Mouse (Mus musculus): ENCODE data around the gene 2200002D01Rik. TPM values are rescaled to one million over a fixed set of nuclear protein-coding genes. Genes with fewer than 3 reads are reported as not detected.

Gene 2200002D01Rik
- total and polyA plus RNA-seq, 2 experiments, result 6.9 to 7.4 TPM

DNA sequence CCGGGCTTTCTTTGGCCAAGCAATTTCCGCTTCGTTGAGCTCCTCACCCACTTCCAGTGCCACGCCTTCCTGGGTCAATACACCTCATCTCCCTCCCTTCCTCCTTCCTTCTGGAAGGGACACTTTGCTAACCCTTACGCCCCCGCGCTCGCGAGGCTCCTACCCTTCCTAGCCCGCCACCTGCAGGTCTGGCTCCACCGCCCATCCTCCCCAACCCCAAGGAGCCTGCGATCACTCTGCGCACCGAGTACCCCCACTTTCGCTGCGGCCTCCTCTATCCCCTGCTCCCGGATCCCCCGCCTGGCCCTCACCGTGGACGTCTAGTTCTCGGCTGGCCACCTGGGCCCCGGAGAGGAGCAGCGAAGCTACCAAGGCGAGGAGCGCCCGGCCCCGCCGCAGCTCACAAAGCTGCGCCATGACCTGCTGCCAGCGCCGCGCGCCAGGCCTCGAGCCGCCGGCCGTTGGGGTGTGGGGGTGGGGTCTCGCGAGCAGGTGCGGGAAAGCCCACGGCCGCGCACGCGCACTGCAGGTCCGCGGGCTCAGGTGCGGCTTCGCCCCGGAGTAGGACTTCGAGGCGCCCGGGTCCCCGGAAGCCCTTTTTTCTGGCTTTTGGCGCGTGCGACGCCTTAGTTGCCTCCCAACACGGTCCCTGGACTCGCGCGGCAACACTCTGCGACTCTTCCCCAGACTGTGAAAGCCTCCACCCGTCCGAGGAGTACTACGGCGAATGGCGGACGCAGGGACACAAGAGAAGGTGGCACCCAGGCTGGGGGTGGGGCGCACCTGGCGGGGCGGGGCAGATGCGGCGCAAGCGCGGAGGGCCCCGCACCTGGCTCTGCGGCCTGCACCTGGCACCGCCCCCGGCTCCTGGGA, 33.2 kb upstream of the 2200002D01Rik start, which contains the start of gene Spint2:
TSS of gene Spint2 (minus strand) at position 712 of the 873 bp plus-strand sequence.
- peak within 1 kb of the TSS; percentile 91 for H3K27ac ChIP-seq (replicated peaks; ENCODE audit: insufficient read depth, low read depth, low read length)
- no peaks in the 10 kb centered on the region for H3K27me3 ChIP-seq (ENCODE audit: control insufficient read depth, insufficient read depth, low read length)
- H3K79me2 ChIP-seq (ENCODE audit: control insufficient read depth, insufficient read depth, low read length), result peaks cover 8% of the 10 kb centered on the region; the same call in 1 of the 2 replicates
- peaks cover 4% of the 10 kb centered on the region; the same call in 1 of the 2 replicates for H3K4me1 ChIP-seq (ENCODE audit: control insufficient read depth, insufficient read depth, low read length)
- peak; percentile 38; the same call in 1 of the 2 replicates for TF ChIP-seq CTCF (IDR thresholded peaks at IDR 0.05; ENCODE audit: low read depth, low read length)
- TF ChIP-seq POLR2A (IDR thresholded peaks at IDR 0.05; ENCODE audit: extremely low read depth, insufficient read depth, low read length), result peak; percentile 78
- WGBS, result under 1% methylated on average over 80 of the region's 80 CpGs
- H3K4me3 ChIP-seq (ENCODE audit: insufficient read depth, low read depth, low read length), result peak within 1 kb of the TSS; percentile 96
- peak; percentile 70 for DNase-seq (ENCODE audit: extremely low read depth, low read depth, low spot score)
- H3K9ac ChIP-seq (ENCODE audit: low read depth, low read length), result peak within 1 kb of the TSS; percentile 91
- no peaks in the 10 kb centered on the region for H3K36me3 ChIP-seq (ENCODE audit: control insufficient read depth, insufficient read depth, low read length)

DNA sequence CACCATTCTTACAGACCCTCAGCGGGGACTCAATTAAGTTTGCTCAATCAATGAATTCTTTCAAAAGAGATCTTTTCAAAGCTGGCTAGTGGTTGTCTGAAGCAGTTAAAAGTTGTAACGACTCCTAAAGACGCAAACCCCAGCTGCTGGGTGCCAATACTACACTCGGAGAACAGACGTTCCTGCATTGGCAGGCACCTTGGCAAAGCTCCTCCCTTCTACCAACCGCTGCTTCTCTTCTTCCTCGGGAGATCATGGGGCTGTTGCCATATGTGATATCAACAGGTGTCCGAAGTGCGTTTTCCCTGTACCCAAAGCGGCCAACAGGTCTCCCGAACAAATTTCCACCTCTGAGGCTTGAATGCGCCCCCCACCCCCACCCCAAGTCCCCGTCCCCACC, 32.5 kb upstream of the 2200002D01Rik start:
- peak overlapping the region; percentile 8; the same call in 1 of the 2 replicates for H3K27ac ChIP-seq (replicated peaks; ENCODE audit: insufficient read depth, low read depth, low read length)
- TF ChIP-seq CTCF (IDR thresholded peaks at IDR 0.05; ENCODE audit: low read depth, low read length) (no peak), POLR2A (IDR thresholded peaks at IDR 0.05; ENCODE audit: extremely low read depth, insufficient read depth, low read length) (no peak)
- peak; percentile 58 for DNase-seq (ENCODE audit: extremely low read depth, low read depth, low spot score)
- H3K9ac ChIP-seq (ENCODE audit: low read depth, low read length), result peak overlapping the region; percentile 20; the same call in 1 of the 2 replicates
- H3K4me3 ChIP-seq (ENCODE audit: insufficient read depth, low read depth, low read length), result peak overlapping the region; percentile 96; the same call in 1 of the 2 replicates
- H3K27me3 ChIP-seq (ENCODE audit: control insufficient read depth, insufficient read depth, low read length), result no peaks in the 10 kb centered on the region
- H3K79me2 ChIP-seq (ENCODE audit: control insufficient read depth, insufficient read depth, low read length), result peaks cover 14% of the 10 kb centered on the region; the same call in 1 of the 2 replicates
- H3K36me3 ChIP-seq (ENCODE audit: control insufficient read depth, insufficient read depth, low read length), result no peaks in the 10 kb centered on the region
- 8% methylated on average over 13 of the region's 13 CpGs for WGBS
- peaks cover 4% of the 10 kb centered on the region; the same call in 1 of the 2 replicates for H3K4me1 ChIP-seq (ENCODE audit: control insufficient read depth, insufficient read depth, low read length)

DNA sequence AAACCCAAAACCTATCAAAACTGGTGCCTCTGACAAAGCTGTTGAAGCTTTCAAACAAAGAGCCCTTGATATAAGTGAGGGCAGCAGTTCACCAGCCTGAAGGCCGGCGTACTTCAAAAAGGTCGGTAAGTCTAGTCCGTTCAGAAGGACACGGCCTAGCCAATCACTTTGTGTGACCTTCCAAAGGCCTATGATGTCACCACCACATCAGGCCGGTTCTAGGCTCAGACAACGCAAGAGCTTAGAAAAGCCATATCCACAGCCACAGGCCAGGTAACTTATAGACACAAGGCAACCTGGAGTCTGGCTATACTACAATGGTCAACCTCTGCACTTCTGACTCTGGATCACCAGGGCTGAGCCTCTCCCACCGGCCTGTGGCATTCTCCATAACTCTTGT, 31.7 kb upstream of the 2200002D01Rik start:
- H3K4me1 ChIP-seq (ENCODE audit: control insufficient read depth, insufficient read depth, low read length), result peaks cover 4% of the 10 kb centered on the region; the same call in 1 of the 2 replicates
- no peaks in the 10 kb centered on the region for H3K36me3 ChIP-seq (ENCODE audit: control insufficient read depth, insufficient read depth, low read length)
- TF ChIP-seq POLR2A (IDR thresholded peaks at IDR 0.05; ENCODE audit: extremely low read depth, insufficient read depth, low read length) (no peak), CTCF (IDR thresholded peaks at IDR 0.05; ENCODE audit: low read depth, low read length) (no peak)
- H3K27ac ChIP-seq (replicated peaks; ENCODE audit: insufficient read depth, low read depth, low read length), result peak overlapping the region; percentile 43; the same call in 1 of the 2 replicates
- no peak overlapping the region for H3K4me3 ChIP-seq (ENCODE audit: insufficient read depth, low read depth, low read length)
- H3K79me2 ChIP-seq (ENCODE audit: control insufficient read depth, insufficient read depth, low read length), result peaks cover 14% of the 10 kb centered on the region; the same call in 1 of the 2 replicates
- DNase-seq (ENCODE audit: extremely low read depth, low read depth, low spot score), result peak; percentile 88
- H3K9ac ChIP-seq (ENCODE audit: low read depth, low read length), result no peak overlapping the region
- no peaks in the 10 kb centered on the region for H3K27me3 ChIP-seq (ENCODE audit: control insufficient read depth, insufficient read depth, low read length)
- WGBS, result 40% methylated on average over 8 of the region's 8 CpGs

DNA sequence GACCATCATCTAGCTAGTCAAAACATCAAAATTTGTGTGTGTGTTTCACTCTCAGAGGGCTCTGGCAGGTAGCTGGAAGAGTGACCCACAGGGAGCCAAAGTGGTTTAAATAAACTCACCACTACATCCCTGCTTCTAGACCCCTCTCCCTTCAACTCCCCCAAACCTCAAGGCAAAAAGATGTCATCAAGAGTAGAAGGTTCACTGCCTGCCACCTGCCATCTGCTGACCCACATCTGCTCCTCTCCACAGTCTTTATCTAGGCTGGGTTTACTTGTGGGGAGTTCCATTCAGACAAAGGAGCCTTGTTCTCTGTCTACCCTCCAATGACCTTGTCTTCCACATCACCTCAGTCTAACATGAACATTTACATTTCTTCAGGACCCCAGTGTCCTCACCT, 31.0 kb upstream of the 2200002D01Rik start:
- DNase-seq (ENCODE audit: extremely low read depth, low read depth, low spot score), result no peak
- Histone ChIP-seq H3K9ac (ENCODE audit: low read depth, low read length) (no peak overlapping the region), H3K27ac (replicated peaks; ENCODE audit: insufficient read depth, low read depth, low read length) (no peak overlapping the region)

DNA sequence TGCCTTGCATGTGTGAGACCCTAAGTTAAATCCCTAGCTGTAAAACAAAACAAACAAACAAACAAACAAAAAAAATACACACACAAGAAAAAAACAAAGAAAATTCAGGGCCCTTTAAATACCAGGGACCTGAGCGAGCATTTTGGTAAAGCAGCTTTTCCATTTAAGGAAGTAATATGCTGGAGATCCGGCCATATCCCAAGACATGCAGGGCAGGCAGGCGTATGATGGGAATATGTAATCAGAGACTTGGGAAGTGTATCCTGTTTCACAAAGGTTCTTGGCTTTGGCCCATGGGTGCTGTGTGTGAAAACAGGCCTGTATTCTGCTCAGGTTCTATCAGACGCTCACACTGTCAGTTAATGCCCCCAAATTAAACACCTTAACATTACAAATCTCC, 29.2 kb upstream of the 2200002D01Rik start:
- peaks cover 14% of the 10 kb centered on the region; the same call in 1 of the 2 replicates for H3K79me2 ChIP-seq (ENCODE audit: control insufficient read depth, insufficient read depth, low read length)
- H3K4me1 ChIP-seq (ENCODE audit: control insufficient read depth, insufficient read depth, low read length), result peaks cover 9% of the 10 kb centered on the region; the same call in 1 of the 2 replicates
- H3K27me3 ChIP-seq (ENCODE audit: control insufficient read depth, insufficient read depth, low read length), result no peaks in the 10 kb centered on the region
- no peaks in the 10 kb centered on the region for H3K36me3 ChIP-seq (ENCODE audit: control insufficient read depth, insufficient read depth, low read length)
- no peak overlapping the region for H3K4me3 ChIP-seq (ENCODE audit: insufficient read depth, low read depth, low read length)
- H3K27ac ChIP-seq (replicated peaks; ENCODE audit: insufficient read depth, low read depth, low read length), result peak overlapping the region; percentile 27
- no peak overlapping the region for H3K9ac ChIP-seq (ENCODE audit: low read depth, low read length)
- TF ChIP-seq POLR2A (IDR thresholded peaks at IDR 0.05; ENCODE audit: extremely low read depth, insufficient read depth, low read length) (no peak), CTCF (IDR thresholded peaks at IDR 0.05; ENCODE audit: low read depth, low read length) (no peak)
- no peak for DNase-seq (ENCODE audit: extremely low read depth, low read depth, low spot score)
- WGBS, result 82% methylated on average over 4 of the region's 4 CpGs

More for the DNA sequence above, 31.0 kb upstream of the 2200002D01Rik start:
- Histone ChIP-seq H3K27me3 (ENCODE audit: control insufficient read depth, insufficient read depth, low read length) (no peaks in the 10 kb centered on the region), H3K4me1 (ENCODE audit: control insufficient read depth, insufficient read depth, low read length) (peaks cover 4% of the 10 kb centered on the region; the same call in 1 of the 2 replicates), H3K36me3 (ENCODE audit: control insufficient read depth, insufficient read depth, low read length) (no peaks in the 10 kb centered on the region), H3K4me3 (ENCODE audit: insufficient read depth, low read depth, low read length) (no peak overlapping the region), H3K79me2 (ENCODE audit: control insufficient read depth, insufficient read depth, low read length) (peaks cover 14% of the 10 kb centered on the region; the same call in 1 of the 2 replicates)
- TF ChIP-seq CTCF (IDR thresholded peaks at IDR 0.05; ENCODE audit: low read depth, low read length), result no peak
- no peak for TF ChIP-seq POLR2A (IDR thresholded peaks at IDR 0.05; ENCODE audit: extremely low read depth, insufficient read depth, low read length)
